Mouse (Mus musculus): ENCODE measurements around the gene B3gnt9. TPM values are rescaled to one million over a fixed set of nuclear protein-coding genes. Genes with fewer than 3 reads are reported as not detected.

The B3gnt9 gene
- 1.9 TPM for polyA plus RNA-seq (2017; shearing (Covaris generic))

GRCm38 (mm10) chr8:105254966-105255350, at the start of gene B3gnt9:
B3gnt9 (minus strand) TSS chr8:105255153.

GRCm38 (mm10) chr8:105297511-105298192, 42.7 kb upstream of the B3gnt9 start, which contains the start of gene E2f4:
E2f4 (plus strand) TSS chr8:105297663.

GRCm38 (mm10) chr8:105295895-105296573, 41.1 kb upstream of the B3gnt9 start, which contains the start of gene Exoc3l:
Exoc3l (minus strand) TSS chr8:105296101.

GRCm38 (mm10) chr8:105289805-105290460, 35.0 kb upstream of the B3gnt9 start, which contains the start of gene 4931428F04Rik:
4931428F04Rik (minus strand) TSS chr8:105289864.

GRCm38 (mm10) chr8:105275840-105276239, 20.9 kb upstream of the B3gnt9 start, which contains the start of gene Nol3:
Nol3 (plus strand) TSS chr8:105276140.

GRCm38 (mm10) chr8:105269461-105269947, 14.6 kb upstream of the B3gnt9 start, which contains the start of gene Hsf4:
Hsf4 (plus strand) TSS chr8:105269801.

GRCm38 (mm10) chr8:105264024-105264982, 9.3 kb upstream of the B3gnt9 start, which contains the start of the genes Tradd and Fbxl8:
Tradd (minus strand) TSS chr8:105264609.
Fbxl8 (plus strand) TSS chr8:105264648.

GRCm38 (mm10) chr8:105224413-105225271, 30.3 kb downstream of the B3gnt9 start, which contains the start of gene D230025D16Rik:
D230025D16Rik (plus strand) TSS chr8:105225145.

Other genes with a start within 250 kb of the B3gnt9 start
- gene Ces3a, start 206.6 kb downstream of the B3gnt9 start, polyA plus RNA-seq (2017; shearing (Covaris generic)) = not detected
- not detected for gene Ces3b, start 171.4 kb downstream of the B3gnt9 start, polyA plus RNA-seq (2017; shearing (Covaris generic))
- not detected for gene Ces4a, start 123.4 kb downstream of the B3gnt9 start, polyA plus RNA-seq (2017; shearing (Covaris generic))
- gene Cbfb, start 84.5 kb downstream of the B3gnt9 start, polyA plus RNA-seq (2017; shearing (Covaris generic)) = 31.8 TPM
- 36.3 TPM for gene D230025D16Rik, start 30.0 kb downstream of the B3gnt9 start, polyA plus RNA-seq (2017; shearing (Covaris generic))
- gene Tradd, start 9.5 kb upstream of the B3gnt9 start, polyA plus RNA-seq (2017; shearing (Covaris generic)) = 60.2 TPM
- 27.8 TPM for gene Fbxl8, start 9.5 kb upstream of the B3gnt9 start, polyA plus RNA-seq (2017; shearing (Covaris generic))
- 0.38 TPM for gene Hsf4, start 14.6 kb upstream of the B3gnt9 start, polyA plus RNA-seq (2017; shearing (Covaris generic))
- not detected for gene Nol3, start 21.0 kb upstream of the B3gnt9 start, polyA plus RNA-seq (2017; shearing (Covaris generic))
- 1.8 TPM for gene 4931428F04Rik, start 34.7 kb upstream of the B3gnt9 start, polyA plus RNA-seq (2017; shearing (Covaris generic))
- 2.5 TPM for gene Exoc3l, start 40.9 kb upstream of the B3gnt9 start, polyA plus RNA-seq (2017; shearing (Covaris generic))
- gene E2f4, start 42.5 kb upstream of the B3gnt9 start, polyA plus RNA-seq (2017; shearing (Covaris generic)) = 92.2 TPM
- 12.2 TPM for gene Elmo3, start 50.4 kb upstream of the B3gnt9 start, polyA plus RNA-seq (2017; shearing (Covaris generic))
- 3.6 TPM for gene Lrrc29, start 71.1 kb upstream of the B3gnt9 start, polyA plus RNA-seq (2017; shearing (Covaris generic))
- gene Tmem208, start 71.2 kb upstream of the B3gnt9 start, polyA plus RNA-seq (2017; shearing (Covaris generic)) = 134 TPM
- 1.3 TPM for gene Fhod1, start 92.8 kb upstream of the B3gnt9 start, polyA plus RNA-seq (2017; shearing (Covaris generic))
- gene Slc9a5, start 93.7 kb upstream of the B3gnt9 start, polyA plus RNA-seq (2017; shearing (Covaris generic)) = 0.56 TPM
- not detected for gene Plekhg4, start 118.1 kb upstream of the B3gnt9 start, polyA plus RNA-seq (2017; shearing (Covaris generic))
- not detected for gene Kctd19, start 158.3 kb upstream of the B3gnt9 start, polyA plus RNA-seq (2017; shearing (Covaris generic))
- gene Lrrc36, start 158.4 kb upstream of the B3gnt9 start, polyA plus RNA-seq (2017; shearing (Covaris generic)) = not detected
- gene Tppp3, start 216.4 kb upstream of the B3gnt9 start, polyA plus RNA-seq (2017; shearing (Covaris generic)) = 0.76 TPM
- 3.5 TPM for gene Zdhhc1, start 241.7 kb upstream of the B3gnt9 start, polyA plus RNA-seq (2017; shearing (Covaris generic))